In the genomic region with DNA sequence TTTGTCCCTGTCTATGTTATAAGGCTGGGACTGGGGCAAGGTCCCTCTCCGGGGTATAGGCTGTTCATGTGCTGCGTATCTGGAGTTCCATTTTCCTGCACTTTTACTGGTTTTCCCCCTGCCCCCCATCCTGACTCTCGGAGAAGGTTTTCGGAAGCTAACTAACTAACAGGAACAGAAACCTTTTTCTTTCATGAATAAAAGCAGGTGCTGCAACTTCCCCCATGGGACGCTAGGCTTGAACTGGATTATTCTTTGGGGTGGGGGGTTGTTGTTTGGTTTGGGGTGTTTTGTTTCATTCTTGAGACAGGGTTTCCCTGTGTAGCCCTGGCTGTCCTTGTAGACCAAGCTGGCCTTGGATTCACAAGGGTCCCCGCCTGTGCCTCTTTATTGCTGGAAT, we compare ENCODE assay signal across 14 mouse cellular contexts. TPM values are rescaled to one million over a fixed set of nuclear protein-coding genes. Genes with fewer than 3 reads are reported as not detected.
DNase-seq lines count a peak whose midpoint lies in the region; ATAC-seq lines count a peak whose summit lies in the region.
"Had no signal": no experiment of that assay in that cellular context is flagged by ENCODE, and none has a peak within 500 bp of the region (broad histone marks: within the 10 kb centered on the region; RNA-seq: fewer than 3 reads in every experiment).

No protein-coding gene starts in this region.

- H3K9me3 ChIP-seq in liver, embryonic 11.5 days (ENCODE audit: control insufficient read depth, low read length): no peaks in the 10 kb centered on the region
- H3K9me3 ChIP-seq in limb, embryonic 13.5 days: no peaks in the 10 kb centered on the region
- H3K9me3 ChIP-seq in stomach, embryonic 16.5 days (replicated peaks; ENCODE audit: control insufficient read depth, low read length): no peaks in the 10 kb centered on the region
- H3K9me3 ChIP-seq: limb, embryonic 15.5 days had no signal

- H3K27ac ChIP-seq in liver, embryonic 11.5 days (ENCODE audit: low read depth, low read length): no peak overlapping the region
- peak overlapping the region; percentile 6; the same call in 1 of the 2 replicates for H3K27ac ChIP-seq in limb, embryonic 13.5 days
- H3K27ac ChIP-seq in stomach, embryonic 16.5 days (ENCODE audit: low read length): no peak overlapping the region
- H3K27ac ChIP-seq: hindbrain, embryonic 14.5 days; limb, embryonic 15.5 days had no signal

- ATAC-seq in liver, embryonic 11.5 days (replicated peaks; ENCODE audit: low FRiP score): no peak
- 0 out of 2 replicates have a peak, but pooled peaks have one; percentile 11 for ATAC-seq in granulocyte monocyte progenitor cell, adult 5-6 weeks (replicated peaks; ENCODE audit: poor library complexity, severe bottlenecking)
- no peak for ATAC-seq in limb, embryonic 13.5 days (ENCODE audit: low FRiP score, low read depth)
- no peak for ATAC-seq in stomach, embryonic 16.5 days (ENCODE audit: insufficient read depth, low FRiP score)

- H3K27me3 ChIP-seq in liver, embryonic 11.5 days (replicated peaks; ENCODE audit: control insufficient read depth, insufficient read depth, low read length): no peaks in the 10 kb centered on the region
- H3K27me3 ChIP-seq in limb, embryonic 13.5 days: no peaks in the 10 kb centered on the region
- H3K27me3 ChIP-seq in stomach, embryonic 16.5 days (ENCODE audit: control insufficient read depth, insufficient read depth, low read length): no peaks in the 10 kb centered on the region
- H3K27me3 ChIP-seq: limb, embryonic 15.5 days had no signal

- H3K4me2 ChIP-seq in liver, embryonic 11.5 days: no peak overlapping the region; the same call in 1 of the 2 replicates
- no peak overlapping the region for H3K4me2 ChIP-seq in limb, embryonic 13.5 days (replicated peaks)
- H3K4me2 ChIP-seq in stomach, embryonic 16.5 days (ENCODE audit: low read depth, low read length): no peak overlapping the region
- H3K4me2 ChIP-seq: hindbrain, embryonic 14.5 days; limb, embryonic 15.5 days had no signal

- no peaks in the 10 kb centered on the region for H3K36me3 ChIP-seq in liver, embryonic 11.5 days (ENCODE audit: control insufficient read depth, insufficient read depth, low read length)
- no peaks in the 10 kb centered on the region for H3K36me3 ChIP-seq in limb, embryonic 13.5 days
- H3K36me3 ChIP-seq in stomach, embryonic 16.5 days (ENCODE audit: control insufficient read depth, insufficient read depth, low read length): no peaks in the 10 kb centered on the region
- H3K36me3 ChIP-seq: limb, embryonic 15.5 days had no signal

- peak overlapping the region; percentile 7; the same call in 1 of the 2 replicates for H3K9ac ChIP-seq in liver, embryonic 11.5 days (ENCODE audit: low read depth, low read length)
- H3K9ac ChIP-seq in limb, embryonic 13.5 days: no peak overlapping the region
- 0 out of 2 replicates have a peak overlapping the region, but pooled peaks have one; percentile 9 for H3K9ac ChIP-seq in stomach, embryonic 16.5 days (ENCODE audit: low read length)
- H3K9ac ChIP-seq: hindbrain, embryonic 14.5 days; limb, embryonic 15.5 days had no signal

- DNase-seq in liver, embryonic 11.5 days (ENCODE audit: low spot score): no peak
- DNase-seq in liver: no peak
- no peak for DNase-seq in retina, embryonic 14.5 days (ENCODE audit: low spot score)
- no peak for DNase-seq in layer of hippocampus, postnatal 25 days (ENCODE audit: extremely low spot score in 1 of 2, low spot score in 1 of 2)
- DNase-seq: adrenal gland, postnatal 14 days; thymus, postnatal 36 days had no signal

- 78% methylated on average over 6 of the region's 6 CpGs for WGBS in liver, embryonic 11.5 days
- 42% methylated on average over 6 of the region's 6 CpGs for WGBS in limb, embryonic 13.5 days
- WGBS in stomach, embryonic 16.5 days: 78% methylated on average over 6 of the region's 6 CpGs

- H3K4me3 ChIP-seq in liver, embryonic 11.5 days (ENCODE audit: low read depth, low read length): no peak overlapping the region
- H3K4me3 ChIP-seq in limb, embryonic 13.5 days: no peak overlapping the region
- H3K4me3 ChIP-seq in stomach, embryonic 16.5 days (replicated peaks; ENCODE audit: low read length): no peak overlapping the region
- H3K4me3 ChIP-seq: limb, embryonic 15.5 days; myocyte had no signal

- H3K4me1 ChIP-seq in liver, embryonic 11.5 days (replicated peaks; ENCODE audit: control insufficient read depth, insufficient read depth, low read length): peaks cover 41% of the 10 kb centered on the region
- peaks cover 43% of the 10 kb centered on the region for H3K4me1 ChIP-seq in limb, embryonic 13.5 days
- peaks cover 32% of the 10 kb centered on the region for H3K4me1 ChIP-seq in stomach, embryonic 16.5 days (ENCODE audit: control insufficient read depth, insufficient read depth, low read length)

RNA-seq across cellular contexts. Expression of a gene that starts 30.4 kb away (rescaled TPM):
- not detected in 2 replicates for polyA plus RNA-seq in liver, embryonic 11.5 days (2014; fragmentation: Nextera tagmentation; extraction: Ambion mirVana)
- not detected in 2 replicates for total RNA-seq in granulocyte monocyte progenitor cell, adult 5-6 weeks (2014; fragmentation: Nextera tagmentation)
- total RNA-seq in granulocyte monocyte progenitor cell, adult 5-6 weeks (2017): 0.15 and 0.39 TPM in 2 replicates
- polyA plus RNA-seq in limb, embryonic 13.5 days (2015; fragmentation: Nextera tagmentation; extraction: Ambion mirVana): not detected in 2 replicates
- 0.23 TPM in 1 of 2 replicates, not detected in the other for polyA plus RNA-seq in stomach, embryonic 16.5 days (2015; fragmentation: Nextera tagmentation; extraction: Ambion mirVana)
- total RNA-seq in layer of hippocampus, postnatal 25 days (2021): not detected
- total RNA-seq: layer of hippocampus, postnatal 14 days had no signal
- polyA plus RNA-seq: hindbrain, embryonic 14.5 days; stomach, embryonic 14.5 days had no signal
